Mouse (Mus musculus) olfactory bulb, adult 2 months (tissue): ENCODE measurements around the gene AA467197.

Source experiments
- CTCF ChIP-seq: fragments of 200-500 bp; IDR thresholded peaks from 2 replicates; pipeline ENCODE4 v1.5.1; 2012; ENCODE audit warnings: low read depth, mild to moderate bottlenecking, low read length, moderate library complexity; ENCODE audit not compliant: insufficient read depth
- POLR2A ChIP-seq: fragments of 200-500 bp; IDR thresholded peaks from 2 replicates; pipeline ENCODE4 v1.6.1; 2012; ENCODE audit warnings: mild to moderate bottlenecking, low read depth, low read length, moderate library complexity; ENCODE audit not compliant: insufficient read depth

DNA sequence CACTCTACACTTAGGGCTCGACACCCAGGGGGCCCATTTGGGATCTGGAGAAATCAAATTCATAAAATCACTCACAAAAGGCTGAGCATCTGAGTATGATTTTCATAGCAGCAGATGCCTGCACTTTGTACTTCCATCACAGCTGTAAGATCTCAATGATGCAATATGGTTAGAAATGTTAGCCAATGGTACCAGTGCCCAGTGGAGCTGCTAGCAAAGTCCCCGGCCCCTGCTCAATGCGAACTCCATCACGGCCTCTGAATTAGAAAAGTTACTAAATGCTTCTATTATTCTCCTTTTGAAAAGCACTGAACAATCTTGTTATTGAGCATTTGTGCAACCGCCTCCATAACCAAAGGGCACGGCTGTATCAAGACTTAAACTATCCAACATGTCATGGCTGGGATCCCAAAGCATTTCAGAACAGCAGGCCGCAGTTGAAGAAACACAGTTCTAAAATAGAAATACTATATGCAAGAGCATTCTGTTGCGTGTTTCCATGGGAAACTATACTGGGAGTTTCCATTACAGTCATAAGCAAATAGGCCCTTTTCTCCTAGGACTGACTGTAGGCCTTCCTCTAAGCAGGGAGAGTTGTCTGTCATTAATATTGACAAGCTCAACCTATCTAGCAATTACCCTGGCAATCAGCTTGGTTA lies 48.8 kb upstream of the AA467197 start:
- TF ChIP-seq CTCF (no peak), POLR2A (no peak)
